In genomic region chr2:119583439-119583838, GRCm38 (mm10) we compare ENCODE assay signal across 26 mouse cellular contexts. TPM values are rescaled to one million over a fixed set of nuclear protein-coding genes. Genes with fewer than 3 reads are reported as not detected.
DNase-seq lines count a peak whose midpoint lies in the region; ATAC-seq and TF ChIP-seq lines count a peak whose summit lies in the region.
"Had no signal": no experiment of that assay in that cellular context is flagged by ENCODE, and none has a peak within 500 bp of the region (broad histone marks: within the 10 kb centered on the region; RNA-seq: fewer than 3 reads in every experiment).

No protein-coding gene starts in this region.

- no peaks in the 10 kb centered on the region for H3K27me3 ChIP-seq in heart, adult 2 months (ENCODE audit: control insufficient read depth, insufficient read depth, low read length)
- H3K27me3 ChIP-seq in liver, embryonic 14.5 days (ENCODE audit: control insufficient read depth, insufficient read depth, low read length) = no peaks in the 10 kb centered on the region
- no peaks in the 10 kb centered on the region for H3K27me3 ChIP-seq in liver, postnatal 0 days (ENCODE audit: insufficient read depth, low read length)
- H3K27me3 ChIP-seq in thymus, adult 2 months (ENCODE audit: control insufficient read depth, insufficient read depth, low read length) = no peaks in the 10 kb centered on the region
- H3K27me3 ChIP-seq: embryonic facial prominence, embryonic 13.5 days; forebrain, embryonic 12.5 days; forebrain, embryonic 15.5 days; heart, embryonic 12.5 days; Patski had no signal

- no peak for TF ChIP-seq POLR2A in heart, adult 2 months (IDR thresholded peaks at IDR 0.05; ENCODE audit: insufficient read depth, low read depth, low read length)
- no peak for TF ChIP-seq POLR2A in olfactory bulb, adult 2 months (IDR thresholded peaks at IDR 0.05; ENCODE audit: insufficient read depth, low read depth, low read length)
- TF ChIP-seq POLR2A in thymus, adult 2 months (IDR thresholded peaks at IDR 0.05; ENCODE audit: control insufficient read depth, extremely low read depth, insufficient read depth, low read length, poor library complexity) = no peak

- H3K27ac ChIP-seq in heart, adult 2 months = no peak overlapping the region
- no peak overlapping the region for H3K27ac ChIP-seq in liver, embryonic 14.5 days
- no peak overlapping the region for H3K27ac ChIP-seq in liver, postnatal 0 days (ENCODE audit: low read depth)
- H3K27ac ChIP-seq in olfactory bulb, adult 2 months (ENCODE audit: insufficient read depth, low read depth, low read length) = peak overlapping the region; percentile 91
- H3K27ac ChIP-seq in thymus, adult 2 months (ENCODE audit: control insufficient read depth, insufficient read depth, low read length) = no peak overlapping the region
- H3K27ac ChIP-seq: embryonic facial prominence, embryonic 10.5 days; embryonic facial prominence, embryonic 13.5 days; forebrain, embryonic 12.5 days; forebrain, embryonic 15.5 days; hindbrain, embryonic 14.5 days; hindbrain, postnatal 0 days had no signal

- 60% methylated on average over 2 of the region's 2 CpGs for WGBS in heart, adult 2 months
- WGBS in liver, embryonic 14.5 days (ENCODE audit: insufficient replicate concordance) = 28% methylated on average over 2 of the region's 2 CpGs
- WGBS in liver, postnatal 0 days (ENCODE audit: insufficient replicate concordance) = 40% methylated on average over 2 of the region's 2 CpGs
- 28% methylated on average over 2 of the region's 2 CpGs for WGBS in olfactory bulb, adult 2 months
- 99% methylated on average over 2 of the region's 2 CpGs for WGBS in thymus, adult 2 months

- H3K4me2 ChIP-seq in liver, embryonic 14.5 days (ENCODE audit: low read depth) = no peak overlapping the region
- no peak overlapping the region for H3K4me2 ChIP-seq in liver, postnatal 0 days (ENCODE audit: low read depth, low read length)
- H3K4me2 ChIP-seq: embryonic facial prominence, embryonic 13.5 days; forebrain, embryonic 12.5 days; forebrain, embryonic 15.5 days; heart, embryonic 12.5 days; hindbrain, embryonic 14.5 days had no signal

- no peaks in the 10 kb centered on the region for H3K79me2 ChIP-seq in heart, adult 2 months (replicated peaks; ENCODE audit: control insufficient read depth, insufficient read depth, low read length)

- H3K4me3 ChIP-seq in heart, adult 2 months = no peak overlapping the region
- H3K4me3 ChIP-seq in liver, embryonic 14.5 days (ENCODE audit: insufficient read depth in 1 of 2, low read depth in 2 of 2, low read length in 2 of 2) = no peak overlapping the region
- H3K4me3 ChIP-seq in liver, postnatal 0 days (ENCODE audit: low read depth, low read length) = no peak overlapping the region
- H3K4me3 ChIP-seq in olfactory bulb, adult 2 months (ENCODE audit: insufficient read depth, low read depth, low read length) = no peak overlapping the region
- no peak overlapping the region for H3K4me3 ChIP-seq in thymus, adult 2 months (ENCODE audit: control insufficient read depth, insufficient read depth, low read length)
- H3K4me3 ChIP-seq: embryonic facial prominence, embryonic 10.5 days; embryonic facial prominence, embryonic 13.5 days; erythroblast, embryonic 14.5 days; forebrain, embryonic 12.5 days; forebrain, embryonic 15.5 days; heart, embryonic 12.5 days had no signal

- no peaks in the 10 kb centered on the region for H3K4me1 ChIP-seq in heart, adult 2 months (ENCODE audit: control insufficient read depth, insufficient read depth, low read length)
- no peaks in the 10 kb centered on the region for H3K4me1 ChIP-seq in liver, embryonic 14.5 days (replicated peaks; ENCODE audit: control insufficient read depth in 2 of 2, insufficient read depth in 2 of 2, low read length in 1 of 2)
- H3K4me1 ChIP-seq in liver, postnatal 0 days (ENCODE audit: insufficient read depth) = no peaks in the 10 kb centered on the region; the same call in 1 of the 2 replicates
- H3K4me1 ChIP-seq in olfactory bulb, adult 2 months (ENCODE audit: control insufficient read depth, insufficient read depth, low read length) = peaks cover 8% of the 10 kb centered on the region
- no peaks in the 10 kb centered on the region for H3K4me1 ChIP-seq in thymus, adult 2 months (replicated peaks; ENCODE audit: control insufficient read depth, insufficient read depth, low read length)
- H3K4me1 ChIP-seq: embryonic facial prominence, embryonic 10.5 days; embryonic facial prominence, embryonic 13.5 days; forebrain, embryonic 12.5 days; forebrain, embryonic 15.5 days had no signal

- peak; percentile 39; the same call in 1 of the 2 replicates for ATAC-seq in liver, embryonic 14.5 days (ENCODE audit: insufficient read depth)
- ATAC-seq in liver, postnatal 0 days = no peak
- ATAC-seq: forebrain, embryonic 15.5 days; hindbrain, postnatal 0 days; inflammation-experienced regulatory T-cells, adult 6 months; Patski had no signal

- no peak for TF ChIP-seq CTCF in heart, adult 2 months (IDR thresholded peaks at IDR 0.05)
- no peak for TF ChIP-seq CTCF in liver, embryonic 14.5 days (IDR thresholded peaks at IDR 0.05; ENCODE audit: low read depth)
- no peak for TF ChIP-seq CTCF in liver, postnatal 0 days (IDR thresholded peaks at IDR 0.05; ENCODE audit: low read depth)
- no peak for TF ChIP-seq CTCF in olfactory bulb, adult 2 months (IDR thresholded peaks at IDR 0.05; ENCODE audit: insufficient read depth, low read depth, low read length)
- no peak for TF ChIP-seq CTCF in thymus, adult 2 months (IDR thresholded peaks at IDR 0.05; ENCODE audit: borderline replicate concordance, control insufficient read depth, extremely low read depth, insufficient read depth, low read length, poor library complexity)

- no peak overlapping the region for H3K9ac ChIP-seq in heart, adult 2 months (ENCODE audit: low read depth, low read length)
- no peak overlapping the region for H3K9ac ChIP-seq in liver, embryonic 14.5 days (replicated peaks)
- H3K9ac ChIP-seq in liver, postnatal 0 days (replicated peaks) = no peak overlapping the region
- H3K9ac ChIP-seq: embryonic facial prominence, embryonic 13.5 days; forebrain, embryonic 12.5 days; forebrain, embryonic 15.5 days; heart, embryonic 12.5 days; hindbrain, embryonic 14.5 days had no signal

- intact Hi-C loops in heart, adult 2 months (cut with DNase I) = no loop called here

- H3K9me3 ChIP-seq in liver, embryonic 14.5 days (ENCODE audit: control insufficient read depth, low read length) = no peaks in the 10 kb centered on the region
- no peaks in the 10 kb centered on the region for H3K9me3 ChIP-seq in liver, postnatal 0 days (ENCODE audit: low read length)
- H3K9me3 ChIP-seq: embryonic facial prominence, embryonic 10.5 days; embryonic facial prominence, embryonic 13.5 days; forebrain, embryonic 12.5 days; forebrain, embryonic 15.5 days; heart, embryonic 12.5 days had no signal

- no peaks in the 10 kb centered on the region for H3K36me3 ChIP-seq in heart, adult 2 months (ENCODE audit: control insufficient read depth, insufficient read depth, low read length)
- no peaks in the 10 kb centered on the region; the same call in 1 of the 2 replicates for H3K36me3 ChIP-seq in liver, embryonic 14.5 days (replicated peaks; ENCODE audit: control insufficient read depth, insufficient read depth, low read depth)
- peaks cover 16% of the 10 kb centered on the region for H3K36me3 ChIP-seq in liver, postnatal 0 days (replicated peaks; ENCODE audit: insufficient read depth, low read length)
- no peaks in the 10 kb centered on the region for H3K36me3 ChIP-seq in thymus, adult 2 months (ENCODE audit: control insufficient read depth, insufficient read depth, low read length)
- H3K36me3 ChIP-seq: forebrain, embryonic 12.5 days had no signal

- no peak for TF ChIP-seq EP300 in heart, adult 2 months (IDR thresholded peaks at IDR 0.05; ENCODE audit: insufficient read depth, low read depth, low read length)
- no peak for TF ChIP-seq EP300 in liver, embryonic 14.5 days (IDR thresholded peaks at IDR 0.05; ENCODE audit: low read depth)
- TF ChIP-seq EP300 in liver, postnatal 0 days (IDR thresholded peaks at IDR 0.05; ENCODE audit: low read depth) = no peak

- peak; percentile 30 for DNase-seq in heart, adult 11 months
- no peak for DNase-seq in heart, adult 2 months
- no peak for DNase-seq in liver, embryonic 14.5 days (ENCODE audit: low read depth in 3 of 3, low spot score in 3 of 3)
- DNase-seq in liver, postnatal 0 days = no peak
- no peak for DNase-seq in thymus, adult 2 months
- DNase-seq: adrenal gland, postnatal 10 days; adrenal gland, postnatal 36 days; cerebellum, adult 11 months; cerebellum, adult 2 months; cerebellum, adult 9-11 months; cerebellum, postnatal 36 days; embryo, embryonic 11 days; gastrocnemius, postnatal 25 days; heart, postnatal 14 days; heart, postnatal 4 days had no signal

RNA-seq across cellular contexts. Expression of gene Nusap1, which starts 34.7 kb away (rescaled TPM):
- total RNA-seq in heart, adult 2 months (2021) = 1 to 10 TPM in 1 of 2 experiments, under 1 TPM in 1; 0.84 to 2.0 TPM
- polyA plus RNA-seq in heart, adult 2 months (2012; rRNA removed) = 0.26 and 0.31 TPM in 2 replicates
- 24.3 and 45.1 TPM in 2 replicates for polyA plus RNA-seq in liver, embryonic 14.5 days (2012; rRNA removed)
- polyA plus RNA-seq in liver, embryonic 14.5 days (2014; fragmentation: Nextera tagmentation; extraction: Ambion mirVana) = 88.3 and 88.4 TPM in 2 replicates
- 45.8 and 48.5 TPM in 2 replicates for polyA plus RNA-seq in liver, postnatal 0 days (2015; fragmentation: Nextera tagmentation; extraction: Ambion mirVana)
- not detected in 2 replicates for polyA plus RNA-seq in olfactory bulb, adult 2 months (2012; ENCODE audit: insufficient read depth, insufficient read length, low replicate concordance, missing spikeins)
- polyA plus RNA-seq in thymus, adult 2 months (2012; rRNA removed) = 11.1 and 13.5 TPM in 2 replicates

RNA-seq across cellular contexts. Expression of gene Oip5, which starts 34.8 kb away (rescaled TPM):
- total RNA-seq in heart, adult 2 months (2021) = under 1 TPM; 0.16 to 0.37 TPM
- polyA plus RNA-seq in heart, adult 2 months (2012; rRNA removed) = 0.20 and 0.26 TPM in 2 replicates
- 22.6 and 23.9 TPM in 2 replicates for polyA plus RNA-seq in liver, embryonic 14.5 days (2012; rRNA removed)
- polyA plus RNA-seq in liver, embryonic 14.5 days (2014; fragmentation: Nextera tagmentation; extraction: Ambion mirVana) = 30.1 and 37.8 TPM in 2 replicates
- polyA plus RNA-seq in liver, postnatal 0 days (2015; fragmentation: Nextera tagmentation; extraction: Ambion mirVana) = 14.3 and 16.5 TPM in 2 replicates
- polyA plus RNA-seq in olfactory bulb, adult 2 months (2012; ENCODE audit: insufficient read depth, insufficient read length, low replicate concordance, missing spikeins) = not detected in 2 replicates
- 21.8 and 30.0 TPM in 2 replicates for polyA plus RNA-seq in thymus, adult 2 months (2012; rRNA removed)

RNA-seq across cellular contexts. Expression of gene Chp1, which starts 35.9 kb away (rescaled TPM):
- 10 to 100 TPM; 76.6 to 97.3 TPM for total RNA-seq in heart, adult 2 months (2021)
- 71.0 and 145 TPM in 2 replicates for polyA plus RNA-seq in heart, adult 2 months (2012; rRNA removed)
- polyA plus RNA-seq in liver, embryonic 14.5 days (2012; rRNA removed) = 28.1 and 31.3 TPM in 2 replicates
- polyA plus RNA-seq in liver, embryonic 14.5 days (2014; fragmentation: Nextera tagmentation; extraction: Ambion mirVana) = 47.5 and 49.3 TPM in 2 replicates
- polyA plus RNA-seq in liver, postnatal 0 days (2015; fragmentation: Nextera tagmentation; extraction: Ambion mirVana) = 146 and 149 TPM in 2 replicates
- polyA plus RNA-seq in olfactory bulb, adult 2 months (2012; ENCODE audit: insufficient read depth, insufficient read length, low replicate concordance, missing spikeins) = not detected in 2 replicates
- 78.5 and 86.2 TPM in 2 replicates for polyA plus RNA-seq in thymus, adult 2 months (2012; rRNA removed)

RNA-seq across cellular contexts. Expression of gene Exd1, which starts 36.0 kb away (rescaled TPM):
- total RNA-seq in heart, adult 2 months (2021) = under 1 TPM; 0.18 to 0.23 TPM
- 0.21 and 0.26 TPM in 2 replicates for polyA plus RNA-seq in heart, adult 2 months (2012; rRNA removed)
- polyA plus RNA-seq in liver, embryonic 14.5 days (2012; rRNA removed) = 0.11 and 0.12 TPM in 2 replicates
- 0.14 and 0.15 TPM in 2 replicates for polyA plus RNA-seq in liver, embryonic 14.5 days (2014; fragmentation: Nextera tagmentation; extraction: Ambion mirVana)
- 0.18 and 0.29 TPM in 2 replicates for polyA plus RNA-seq in liver, postnatal 0 days (2015; fragmentation: Nextera tagmentation; extraction: Ambion mirVana)
- polyA plus RNA-seq in olfactory bulb, adult 2 months (2012; ENCODE audit: insufficient read depth, insufficient read length, low replicate concordance, missing spikeins) = not detected in 2 replicates
- polyA plus RNA-seq in thymus, adult 2 months (2012; rRNA removed) = 0.08 and 0.15 TPM in 2 replicates
- polyA plus RNA-seq: erythroblast, embryonic 14.5 days had no signal

Comparison
In these comparisons a context has a peak if more than half of its experiments do, and no peak if none do; other contexts are left out.
1. RNA of gene Oip5, which starts 34.8 kb away (polyA plus RNA-seq): 22.6 to 37.8 TPM in liver, embryonic 14.5 days, 21.8 to 30.0 TPM in thymus, adult 2 months and 14.3 to 16.5 TPM in liver, postnatal 0 days; 0.20 to 0.26 TPM in heart, adult 2 months and not detected in olfactory bulb, adult 2 months; every median in the first group is over 10 times any median in the second.